Mouse (Mus musculus): ENCODE results near the gene Cdca3. TPM values are rescaled to one million over a fixed set of nuclear protein-coding genes. Genes with fewer than 3 reads are reported as not detected.

Cdca3 gene
- polyA plus RNA-seq, 1 experiment from 2014 or later, result 139 TPM

- H3K9ac ChIP-seq (ENCODE audit: low read length), result peak within 1 kb of the TSS; percentile 93
- peak within 1 kb of the TSS; percentile 75 for H3K4me3 ChIP-seq (ENCODE audit: low read depth, low read length)
- ATAC-seq (peak; percentile 87), DNase-seq (ENCODE audit: low spot score) (peak; percentile 90)
- no peaks in the 10 kb centered on the region for H3K27me3 ChIP-seq (replicated peaks; ENCODE audit: control insufficient read depth, insufficient read depth, low read length)
- peaks cover 21% of the 10 kb centered on the region for H3K4me1 ChIP-seq (ENCODE audit: control insufficient read depth, insufficient read depth, low read length)
- H3K36me3 ChIP-seq (ENCODE audit: control insufficient read depth, insufficient read depth, low read length), result peaks cover 31% of the 10 kb centered on the region
- H3K27ac ChIP-seq (ENCODE audit: low read depth, low read length), result peak within 1 kb of the TSS; percentile 98
- H3K9me3 ChIP-seq (replicated peaks; ENCODE audit: control insufficient read depth, low read length), result no peaks in the 10 kb centered on the region
- under 1% methylated on average over 85 of the region's 86 CpGs for WGBS
- H3K4me2 ChIP-seq (ENCODE audit: low read length), result peak within 1 kb of the TSS; percentile 78
Observed at GRCm38 (mm10) chr6:124856916-124857839, 27.8 kb downstream of the Cdca3 start, which contains the start of gene P3h3. P3h3 (minus strand) TSS chr6:124857752.

GRCm38 (mm10) chr6:124857840-124858530, 28.6 kb downstream of the Cdca3 start:
- ATAC-seq (no peak), DNase-seq (ENCODE audit: low spot score) (no peak)
- 28% methylated on average over 26 of the region's 26 CpGs for WGBS
- Histone ChIP-seq H3K4me3 (ENCODE audit: low read depth, low read length) (peak overlapping the region; percentile 75), H3K4me2 (ENCODE audit: low read length) (peak overlapping the region; percentile 78), H3K27ac (ENCODE audit: low read depth, low read length) (peak overlapping the region; percentile 98; the same call in 1 of the 2 replicates), H3K9me3 (replicated peaks; ENCODE audit: control insufficient read depth, low read length) (no peaks in the 10 kb centered on the region), H3K27me3 (replicated peaks; ENCODE audit: control insufficient read depth, insufficient read depth, low read length) (no peaks in the 10 kb centered on the region), H3K36me3 (ENCODE audit: control insufficient read depth, insufficient read depth, low read length) (peaks cover 23% of the 10 kb centered on the region), H3K4me1 (ENCODE audit: control insufficient read depth, insufficient read depth, low read length) (peaks cover 28% of the 10 kb centered on the region), H3K9ac (ENCODE audit: low read length) (peak overlapping the region; percentile 93)

GRCm38 (mm10) chr6:124858561-124859318, 29.4 kb downstream of the Cdca3 start:
- H3K27ac ChIP-seq (ENCODE audit: low read depth, low read length), result no peak overlapping the region
- 79% methylated on average over 28 of the region's 28 CpGs for WGBS
- peak overlapping the region; percentile 93; the same call in 1 of the 2 replicates for H3K9ac ChIP-seq (ENCODE audit: low read length)
- H3K36me3 ChIP-seq (ENCODE audit: control insufficient read depth, insufficient read depth, low read length), result peaks cover 17% of the 10 kb centered on the region
- no peaks in the 10 kb centered on the region for H3K27me3 ChIP-seq (replicated peaks; ENCODE audit: control insufficient read depth, insufficient read depth, low read length)
- 0 out of 2 replicates have a peak overlapping the region, but pooled peaks have one; percentile 78 for H3K4me2 ChIP-seq (ENCODE audit: low read length)
- no peaks in the 10 kb centered on the region for H3K9me3 ChIP-seq (replicated peaks; ENCODE audit: control insufficient read depth, low read length)
- H3K4me3 ChIP-seq (ENCODE audit: low read depth, low read length), result no peak overlapping the region
- DNase-seq (ENCODE audit: low spot score), result no peak
- peaks cover 28% of the 10 kb centered on the region for H3K4me1 ChIP-seq (ENCODE audit: control insufficient read depth, insufficient read depth, low read length)
- ATAC-seq, result no peak

- Histone ChIP-seq H3K9me3 (replicated peaks; ENCODE audit: control insufficient read depth, low read length) (no peaks in the 10 kb centered on the region), H3K4me3 (ENCODE audit: low read depth, low read length) (no peak overlapping the region), H3K4me2 (ENCODE audit: low read length) (peak overlapping the region; percentile 31), H3K4me1 (ENCODE audit: control insufficient read depth, insufficient read depth, low read length) (peaks cover 31% of the 10 kb centered on the region), H3K27ac (ENCODE audit: low read depth, low read length) (peak overlapping the region; percentile 58; the same call in 1 of the 2 replicates), H3K36me3 (ENCODE audit: control insufficient read depth, insufficient read depth, low read length) (0 out of 2 replicates have a peak, but pooled peaks cover 12% of the 10 kb centered on the region), H3K9ac (ENCODE audit: low read length) (peak overlapping the region; percentile 47), H3K27me3 (replicated peaks; ENCODE audit: control insufficient read depth, insufficient read depth, low read length) (no peaks in the 10 kb centered on the region)
- WGBS, result 10% methylated on average over 12 of the region's 12 CpGs
- DNase-seq (ENCODE audit: low spot score) (peak; percentile 83), ATAC-seq (0 out of 2 replicates have a peak, but pooled peaks have one; percentile 2)
Observed at GRCm38 (mm10) chr6:124859725-124860124, 30.4 kb downstream of the Cdca3 start.

GRCm38 (mm10) chr6:124860511-124860910, 31.2 kb downstream of the Cdca3 start:
- Histone ChIP-seq H3K9me3 (replicated peaks; ENCODE audit: control insufficient read depth, low read length) (no peaks in the 10 kb centered on the region), H3K4me1 (ENCODE audit: control insufficient read depth, insufficient read depth, low read length) (peaks cover 33% of the 10 kb centered on the region), H3K27me3 (replicated peaks; ENCODE audit: control insufficient read depth, insufficient read depth, low read length) (no peaks in the 10 kb centered on the region), H3K4me2 (ENCODE audit: low read length) (no peak overlapping the region; the same call in 1 of the 2 replicates), H3K4me3 (ENCODE audit: low read depth, low read length) (no peak overlapping the region), H3K9ac (ENCODE audit: low read length) (peak overlapping the region; percentile 47), H3K27ac (ENCODE audit: low read depth, low read length) (no peak overlapping the region), H3K36me3 (ENCODE audit: control insufficient read depth, insufficient read depth, low read length) (0 out of 2 replicates have a peak, but pooled peaks cover 10% of the 10 kb centered on the region)
- no peak for ATAC-seq
- DNase-seq (ENCODE audit: low spot score), result no peak
- 77% methylated on average over 9 of the region's 9 CpGs for WGBS

- DNase-seq (ENCODE audit: low spot score), result no peak
- Histone ChIP-seq H3K4me2 (ENCODE audit: low read length) (peak overlapping the region; percentile 77), H3K4me3 (ENCODE audit: low read depth, low read length) (0 out of 2 replicates have a peak overlapping the region, but pooled peaks have one; percentile 60), H3K9me3 (replicated peaks; ENCODE audit: control insufficient read depth, low read length) (no peaks in the 10 kb centered on the region), H3K36me3 (ENCODE audit: control insufficient read depth, insufficient read depth, low read length) (0 out of 2 replicates have a peak, but pooled peaks cover 10% of the 10 kb centered on the region), H3K27ac (ENCODE audit: low read depth, low read length) (no peak overlapping the region; the same call in 1 of the 2 replicates), H3K27me3 (replicated peaks; ENCODE audit: control insufficient read depth, insufficient read depth, low read length) (no peaks in the 10 kb centered on the region), H3K4me1 (ENCODE audit: control insufficient read depth, insufficient read depth, low read length) (peaks cover 30% of the 10 kb centered on the region), H3K9ac (ENCODE audit: low read length) (peak overlapping the region; percentile 41; the same call in 1 of the 2 replicates)
- 77% methylated on average over 19 of the region's 19 CpGs for WGBS
- no peak for ATAC-seq
Observed at GRCm38 (mm10) chr6:124861266-124861665, 31.9 kb downstream of the Cdca3 start.

GRCm38 (mm10) chr6:124861802-124862201, 32.5 kb downstream of the Cdca3 start:
- Histone ChIP-seq H3K4me2 (ENCODE audit: low read length) (peak overlapping the region; percentile 77), H3K27me3 (replicated peaks; ENCODE audit: control insufficient read depth, insufficient read depth, low read length) (no peaks in the 10 kb centered on the region), H3K4me3 (ENCODE audit: low read depth, low read length) (peak overlapping the region; percentile 60; the same call in 1 of the 2 replicates), H3K4me1 (ENCODE audit: control insufficient read depth, insufficient read depth, low read length) (peaks cover 25% of the 10 kb centered on the region), H3K36me3 (ENCODE audit: control insufficient read depth, insufficient read depth, low read length) (0 out of 2 replicates have a peak, but pooled peaks cover 10% of the 10 kb centered on the region), H3K9ac (ENCODE audit: low read length) (peak overlapping the region; percentile 79; the same call in 1 of the 2 replicates), H3K9me3 (replicated peaks; ENCODE audit: control insufficient read depth, low read length) (no peaks in the 10 kb centered on the region), H3K27ac (ENCODE audit: low read depth, low read length) (peak overlapping the region; percentile 90; the same call in 1 of the 2 replicates)
- ATAC-seq (no peak), DNase-seq (ENCODE audit: low spot score) (no peak)
- 35% methylated on average over 3 of the region's 3 CpGs for WGBS

All from forebrain, embryonic 14.5 days (tissue).